Mouse (Mus musculus): Measurements from ENCODE around the gene Ak3.

Gene Ak3

GRCm38 (mm10) chr19:28994870-28995269 is 52.9 kb downstream of the Ak3 start:
- DNase-seq (ENCODE audit: low read depth): no peak

GRCm38 (mm10) chr19:28991391-28991790 is 56.4 kb downstream of the Ak3 start:
- DNase-seq (ENCODE audit: low read depth): no peak

GRCm38 (mm10) chr19:28990590-28991221 is 57.1 kb downstream of the Ak3 start:
- DNase-seq (ENCODE audit: low read depth): no peak

- peak; percentile 86 for DNase-seq (ENCODE audit: low read depth)
Observed at GRCm38 (mm10) chr19:28990194-28990589, 57.6 kb downstream of the Ak3 start, which contains the start of gene Cdc37l1. TSS of gene Cdc37l1 (plus strand) at chr19:28990352.

GRCm38 (mm10) chr19:28989515-28989914 is 58.2 kb downstream of the Ak3 start:
- DNase-seq (ENCODE audit: low read depth): no peak

- no peak for DNase-seq (ENCODE audit: low read depth)
Observed at GRCm38 (mm10) chr19:28982617-28983016, 65.1 kb downstream of the Ak3 start.

GRCm38 (mm10) chr19:28974862-28975611 is 72.7 kb downstream of the Ak3 start:
- peak; percentile 30 for DNase-seq (ENCODE audit: low read depth)
